Mouse (Mus musculus) kidney, embryonic 15.5 days (tissue): Measurements from ENCODE around the gene Ntn1. TPM values are rescaled to one million over a fixed set of nuclear protein-coding genes. Genes with fewer than 3 reads are reported as not detected.
A peak's percentile ranks its signal among the peaks of the same experiment; 100 is the strongest.

Experiments
- ATAC-seq: fragments of 200-750 bp; cut with Nextera tagmentation; replicated peaks from 2 replicates; pipeline ENCODE4 v1.8.0; 2017; ENCODE audit warnings: moderate TSS enrichment; ENCODE audit not compliant: low FRiP score
- H3K27ac ChIP-seq: fragments of 300-500 bp; sonication (generic); 2 replicates; pipeline ENCODE4 v1.5.1; 2015; ENCODE audit warnings: mild to moderate bottlenecking, inconsistent platforms
- H3K27me3 ChIP-seq: fragments of 300-500 bp; sonication (generic); 2 replicates; pipeline ENCODE4 v1.6.1; 2015; ENCODE audit warnings: inconsistent platforms
- H3K36me3 ChIP-seq: fragments of 300-500 bp; sonication (generic); 2 replicates; pipeline ENCODE4 v1.6.1; 2015; ENCODE audit warnings: inconsistent platforms
- H3K4me1 ChIP-seq: fragments of 300-500 bp; sonication (generic); 2 replicates; pipeline ENCODE4 v1.6.1; 2015; ENCODE audit warnings: inconsistent platforms
- H3K4me2 ChIP-seq: fragments of 300-500 bp; sonication (generic); 2 replicates; pipeline ENCODE4 v1.6.1; 2015; ENCODE audit warnings: moderate library complexity, mild to moderate bottlenecking, inconsistent platforms
- H3K4me3 ChIP-seq: fragments of 300-500 bp; sonication (generic); replicated peaks from 2 replicates; pipeline ENCODE4 v1.5.1; 2015; ENCODE audit warnings: mild to moderate bottlenecking, inconsistent platforms
- H3K9ac ChIP-seq: fragments of 300-500 bp; sonication (generic); 2 replicates; pipeline ENCODE4 v1.6.1; 2015; ENCODE audit warnings: mild to moderate bottlenecking, inconsistent platforms
- H3K9me3 ChIP-seq: fragments of 300-500 bp; sonication (generic); replicated peaks from 2 replicates; pipeline ENCODE4 v1.6.1; 2016; ENCODE audit warnings: inconsistent platforms
- WGBS: fragments of 180-500 bp; shearing (Covaris S2); methylation state at CpG from one replicate; pipeline ENCODE4 v1.1.7; 2015; ENCODE audit warnings: mixed read lengths; 5-methylcytosine and 5-hydroxymethylcytosine counted together
- polyA plus RNA-seq: library from polyadenylated mRNA; unstranded; fragments of >200 nt; fragmentation: Nextera tagmentation; extraction: Ambion mirVana; gene quantifications from 2 replicates; pipeline ENCODE4 v1.2.1, GENCODE M21; 2015

Gene Ntn1
- polyA plus RNA-seq, 1 experiment from 2014 or later = 16.5 TPM

DNA sequence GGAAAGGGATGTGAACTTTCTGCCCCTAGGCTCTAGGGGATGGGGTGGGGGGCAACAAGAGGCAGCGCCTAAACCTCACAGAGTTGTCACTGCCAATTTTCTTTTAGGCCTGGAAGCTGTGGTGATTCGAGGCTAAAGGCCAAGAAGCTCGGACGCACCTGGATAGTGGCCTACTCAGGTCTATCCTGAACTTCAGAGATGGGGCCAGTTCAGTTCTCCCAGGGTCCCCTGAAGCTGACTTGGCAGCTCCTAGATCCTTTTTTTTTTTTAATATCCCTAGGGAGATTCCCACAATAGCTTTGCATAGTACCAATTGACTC, 13.2 kb downstream of the Ntn1 start:
- H3K27ac ChIP-seq = peak overlapping the region; percentile 49
- WGBS = 40% methylated on average over 4 of the region's 4 CpGs
- H3K9me3 ChIP-seq = no peaks in the 10 kb centered on the region
- H3K27me3 ChIP-seq = peaks cover 92% of the 10 kb centered on the region
- H3K4me1 ChIP-seq = peaks cover 46% of the 10 kb centered on the region
- H3K9ac ChIP-seq = peak overlapping the region; percentile 57
- peak overlapping the region; percentile 64 for H3K4me3 ChIP-seq
- peak overlapping the region; percentile 94 for H3K4me2 ChIP-seq
- no peaks in the 10 kb centered on the region for H3K36me3 ChIP-seq
- no peak; the same call in 1 of the 2 replicates for ATAC-seq

GRCm38 (mm10) chr11:68386589-68387440, 13.8 kb downstream of the Ntn1 start:
- ATAC-seq = peak; percentile 44
- Histone ChIP-seq H3K27me3 (peaks cover 92% of the 10 kb centered on the region), H3K4me1 (peaks cover 46% of the 10 kb centered on the region), H3K4me2 (peak overlapping the region; percentile 94), H3K9ac (peak overlapping the region; percentile 57), H3K36me3 (no peaks in the 10 kb centered on the region), H3K4me3 (peak overlapping the region; percentile 64), H3K27ac (peak overlapping the region; percentile 49), H3K9me3 (no peaks in the 10 kb centered on the region)
- 2% methylated on average over 83 of the region's 90 CpGs for WGBS

DNA sequence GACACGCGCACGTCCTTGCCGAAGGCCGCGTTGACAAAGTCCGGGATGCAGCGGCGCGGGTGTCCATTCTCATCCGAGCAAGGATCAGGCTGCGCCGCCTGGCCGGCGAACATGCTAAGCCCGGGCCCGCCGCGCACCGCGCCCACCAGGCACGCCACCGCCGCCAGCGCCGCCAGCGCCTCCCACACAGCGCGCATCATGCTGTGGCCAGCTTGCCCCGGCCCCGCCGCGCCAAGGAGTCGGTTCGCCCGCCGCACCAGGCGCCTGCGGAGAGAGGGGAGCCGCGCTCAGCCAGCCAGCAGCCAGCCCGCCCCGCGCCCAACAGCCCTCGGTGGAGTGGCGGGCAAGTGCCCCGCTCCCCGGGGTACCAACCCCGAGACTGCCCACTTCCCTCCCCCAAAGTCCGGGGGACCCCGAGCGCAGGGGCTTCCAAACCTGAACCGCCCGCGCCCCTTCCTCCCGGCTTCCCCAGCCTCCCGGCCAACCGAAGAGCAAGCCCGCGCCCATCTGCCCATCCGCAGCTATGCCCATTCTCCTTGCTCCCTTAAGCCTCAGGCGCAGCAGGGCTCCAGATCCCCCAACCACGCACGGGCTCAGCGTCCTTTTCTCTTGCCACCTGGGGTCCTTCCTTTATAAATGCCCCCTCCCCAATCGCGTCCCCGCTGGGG, 14.6 kb downstream of the Ntn1 start:
- under 1% methylated on average over 68 of the region's 68 CpGs for WGBS
- ATAC-seq = peak; percentile 19

DNA sequence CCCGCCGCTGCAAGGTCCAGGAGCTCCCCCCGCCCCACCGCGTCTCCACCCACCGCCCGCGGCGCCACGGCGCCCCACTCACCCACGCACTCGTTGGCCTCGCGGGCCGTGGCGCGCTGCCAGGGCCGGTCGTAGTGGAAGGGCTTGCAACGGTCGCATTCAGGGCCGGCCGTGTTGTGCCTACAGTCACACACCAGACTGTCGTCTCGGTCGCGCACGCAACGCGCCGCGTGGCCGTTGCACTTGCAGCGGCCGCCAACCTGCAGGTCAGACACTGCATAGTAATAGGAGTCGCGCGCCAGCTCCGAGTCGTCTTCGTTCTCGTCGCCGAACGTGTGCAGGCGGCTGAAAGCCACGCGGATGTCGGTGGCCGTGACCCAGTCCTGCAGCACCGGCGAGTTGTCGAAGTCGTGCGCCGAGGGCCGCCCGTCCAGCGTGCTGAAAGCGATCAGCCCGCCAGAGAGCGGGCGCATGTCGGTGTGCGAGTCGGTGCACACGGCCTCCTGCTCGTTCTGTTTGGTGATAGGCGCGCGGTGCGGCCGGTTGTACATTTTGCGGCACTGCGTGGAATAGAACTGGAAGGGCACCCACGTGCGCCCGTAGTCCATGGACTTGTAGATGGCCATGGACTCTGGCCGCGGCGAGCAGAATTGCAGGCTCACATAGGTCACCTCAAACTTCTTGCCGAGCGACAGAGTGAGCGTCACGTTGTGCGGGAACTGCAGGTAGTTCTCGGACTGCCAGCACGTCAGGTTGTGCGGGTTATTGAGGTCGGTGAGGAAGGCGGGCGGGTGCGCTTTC, 15.4 kb downstream of the Ntn1 start:
- under 1% methylated on average over 94 of the region's 94 CpGs for WGBS
- Histone ChIP-seq H3K4me2 (peak overlapping the region; percentile 94), H3K4me3 (peak overlapping the region; percentile 64), H3K27ac (no peak overlapping the region), H3K27me3 (peaks cover 90% of the 10 kb centered on the region), H3K36me3 (no peaks in the 10 kb centered on the region), H3K4me1 (peaks cover 36% of the 10 kb centered on the region), H3K9me3 (no peaks in the 10 kb centered on the region), H3K9ac (peak overlapping the region; percentile 57)
- no peak for ATAC-seq

More for the DNA sequence above, 14.6 kb downstream of the Ntn1 start:
- H3K9ac ChIP-seq = peak overlapping the region; percentile 57
- H3K27me3 ChIP-seq = peaks cover 92% of the 10 kb centered on the region
- H3K36me3 ChIP-seq = no peaks in the 10 kb centered on the region
- peaks cover 44% of the 10 kb centered on the region for H3K4me1 ChIP-seq
- H3K4me2 ChIP-seq = peak overlapping the region; percentile 94
- H3K9me3 ChIP-seq = no peaks in the 10 kb centered on the region
- H3K4me3 ChIP-seq = peak overlapping the region; percentile 64
- peak overlapping the region; percentile 49 for H3K27ac ChIP-seq

DNA sequence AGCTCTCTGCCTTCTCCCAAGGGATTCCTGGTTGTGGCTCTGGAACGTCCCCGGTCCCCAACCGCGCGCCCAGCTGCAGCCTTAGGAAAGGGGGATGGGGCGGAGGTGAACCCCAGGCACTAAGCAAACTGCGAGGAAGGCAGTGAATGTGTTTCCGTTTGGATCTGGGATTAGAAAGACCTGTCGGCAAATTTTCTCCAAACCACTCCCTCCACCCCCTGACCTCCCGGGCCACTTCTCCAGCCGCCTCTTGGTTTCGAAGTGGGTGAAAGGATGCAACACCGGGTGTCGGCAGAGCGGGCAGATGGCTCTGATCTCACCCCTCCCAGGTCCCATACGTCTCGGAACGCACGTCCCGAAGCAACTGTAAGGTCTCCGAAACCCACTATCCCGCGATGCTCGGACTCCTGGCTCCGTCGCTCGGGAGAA, 16.0 kb downstream of the Ntn1 start:
- H3K4me1 ChIP-seq = peaks cover 37% of the 10 kb centered on the region
- no peak for ATAC-seq

DNA sequence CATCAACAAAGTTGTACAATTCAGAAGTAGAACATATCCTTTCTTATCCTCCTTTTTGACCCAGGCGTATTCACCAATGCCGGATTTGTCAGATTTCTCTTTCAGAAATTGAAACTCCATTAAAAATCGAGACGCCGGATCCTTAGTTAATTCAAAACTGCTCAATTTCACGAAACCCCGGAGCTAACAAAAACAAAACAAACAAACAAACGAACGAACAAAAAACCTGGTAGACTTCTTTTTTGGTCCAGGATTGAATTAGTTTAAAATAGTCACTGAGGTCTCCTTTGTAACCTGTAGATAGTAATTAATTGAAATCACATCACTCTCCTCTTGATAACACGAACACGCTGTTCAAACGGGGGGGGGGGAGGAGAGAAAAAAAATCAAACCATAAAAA, 16.5 kb downstream of the Ntn1 start:
- 12% methylated on average over 12 of the region's 12 CpGs for WGBS
- Histone ChIP-seq H3K9me3 (no peaks in the 10 kb centered on the region), H3K27ac (no peak overlapping the region), H3K4me1 (peaks cover 41% of the 10 kb centered on the region), H3K27me3 (peaks cover 83% of the 10 kb centered on the region), H3K4me2 (peak overlapping the region; percentile 94), H3K36me3 (no peaks in the 10 kb centered on the region), H3K9ac (peak overlapping the region; percentile 29; the same call in 1 of the 2 replicates), H3K4me3 (peak overlapping the region; percentile 64)
- no peak for ATAC-seq

More for the DNA sequence above, 16.0 kb downstream of the Ntn1 start:
- Histone ChIP-seq H3K27ac (no peak overlapping the region), H3K36me3 (no peaks in the 10 kb centered on the region), H3K27me3 (peaks cover 88% of the 10 kb centered on the region), H3K9me3 (no peaks in the 10 kb centered on the region), H3K9ac (peak overlapping the region; percentile 29), H3K4me2 (peak overlapping the region; percentile 94), H3K4me3 (peak overlapping the region; percentile 64)
- under 1% methylated on average over 27 of the region's 27 CpGs for WGBS

DNA sequence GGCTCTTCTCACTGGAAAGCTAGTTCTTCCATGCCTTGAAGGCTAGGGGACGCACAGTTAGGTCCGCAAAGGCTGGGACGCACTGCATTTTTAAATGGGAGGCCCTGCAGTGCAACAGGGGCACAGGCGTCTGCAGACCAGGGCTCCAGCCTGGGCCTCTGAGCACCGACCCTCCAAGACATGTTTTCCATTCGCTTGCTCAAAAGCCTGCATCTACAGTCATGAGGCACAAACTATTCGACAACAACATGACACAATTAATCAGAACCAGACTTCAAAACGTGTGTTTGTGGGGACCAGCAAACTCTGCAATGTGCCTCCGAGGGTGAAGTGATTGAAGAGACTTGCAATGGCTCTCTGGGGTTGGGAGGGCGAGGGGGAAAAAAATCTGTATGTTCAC, 17.1 kb downstream of the Ntn1 start:
- Histone ChIP-seq H3K4me3 (peak overlapping the region; percentile 64), H3K9ac (no peak overlapping the region; the same call in 1 of the 2 replicates), H3K27me3 (peaks cover 78% of the 10 kb centered on the region), H3K4me1 (peaks cover 48% of the 10 kb centered on the region), H3K4me2 (peak overlapping the region; percentile 94), H3K9me3 (no peaks in the 10 kb centered on the region), H3K36me3 (no peaks in the 10 kb centered on the region), H3K27ac (no peak overlapping the region)
- ATAC-seq = no peak
- WGBS = 20% methylated on average over 10 of the region's 10 CpGs

DNA sequence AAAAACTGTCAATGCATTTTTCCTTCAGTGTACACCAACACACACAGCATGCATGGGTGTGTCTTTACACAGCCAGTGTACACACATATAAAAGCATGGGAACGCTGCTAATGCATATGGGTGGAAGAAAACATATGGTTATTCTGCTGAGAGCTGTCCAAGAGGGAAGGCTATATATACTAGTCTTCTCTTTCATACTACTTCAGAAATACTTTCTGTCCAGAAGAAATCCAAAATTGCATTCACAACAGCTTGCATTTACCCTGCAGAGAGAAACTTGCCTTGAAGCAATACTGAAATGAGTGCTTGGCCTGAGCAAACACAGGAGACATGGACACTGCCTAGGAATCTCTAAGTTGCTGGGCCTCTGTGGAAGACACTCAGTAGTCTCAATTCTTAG, 18.8 kb downstream of the Ntn1 start:
- no peak overlapping the region for H3K4me3 ChIP-seq
- H3K9me3 ChIP-seq = no peaks in the 10 kb centered on the region
- H3K36me3 ChIP-seq = no peaks in the 10 kb centered on the region
- H3K9ac ChIP-seq = no peak overlapping the region
- 0 out of 2 replicates have a peak overlapping the region, but pooled peaks have one; percentile 1 for H3K4me2 ChIP-seq
- H3K27ac ChIP-seq = no peak overlapping the region
- peaks cover 63% of the 10 kb centered on the region for H3K27me3 ChIP-seq
- no peak for ATAC-seq
- H3K4me1 ChIP-seq = peaks cover 38% of the 10 kb centered on the region
- WGBS = 78% methylated on average over 1 of the region's 1 CpGs

GRCm38 (mm10) chr11:68381318-68381717, 19.3 kb downstream of the Ntn1 start:
- Histone ChIP-seq H3K4me1 (peaks cover 37% of the 10 kb centered on the region), H3K9me3 (no peaks in the 10 kb centered on the region), H3K27me3 (peaks cover 60% of the 10 kb centered on the region), H3K4me2 (0 out of 2 replicates have a peak overlapping the region, but pooled peaks have one; percentile 1), H3K27ac (no peak overlapping the region), H3K9ac (no peak overlapping the region), H3K4me3 (no peak overlapping the region), H3K36me3 (no peaks in the 10 kb centered on the region)
- no peak for ATAC-seq
- 68% methylated on average over 9 of the region's 9 CpGs for WGBS

DNA sequence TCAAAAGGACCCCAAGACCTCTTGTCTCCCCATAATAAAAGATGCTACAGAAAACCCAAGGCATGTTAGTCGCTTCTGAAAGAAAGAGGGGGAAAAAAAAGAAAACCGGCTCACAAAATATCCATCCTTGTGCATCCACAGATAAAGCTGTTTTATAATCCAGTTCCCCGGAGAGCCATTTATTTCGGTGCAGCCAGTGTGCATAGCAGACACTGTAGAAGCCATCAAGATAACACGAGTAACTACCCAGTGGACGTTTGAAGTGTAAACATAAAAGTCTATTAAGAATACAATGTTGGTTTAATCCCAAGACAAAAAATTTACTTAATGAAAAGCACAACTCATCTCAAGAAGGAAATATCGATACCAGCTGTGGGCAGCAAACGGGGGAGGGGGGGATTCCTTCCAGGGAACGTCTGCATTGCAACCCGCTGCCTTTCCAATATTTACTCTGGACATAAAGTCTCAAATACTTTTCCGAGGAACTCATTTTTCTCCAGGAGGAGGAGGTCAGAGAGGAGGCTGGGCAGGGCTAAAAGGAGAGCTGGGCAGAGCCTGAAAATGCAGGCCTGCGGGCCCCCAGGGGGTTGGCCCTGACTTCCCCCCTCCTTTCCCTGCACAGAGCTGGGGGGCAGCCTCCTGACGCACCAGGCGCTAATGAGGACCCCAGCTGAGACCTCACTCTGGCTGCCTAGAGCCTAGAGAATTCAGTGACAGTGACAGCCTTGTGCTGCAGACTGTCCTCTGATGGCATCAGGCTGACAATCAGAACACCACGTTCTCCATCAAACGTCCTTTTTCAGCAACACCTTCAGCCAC, 21.5 kb downstream of the Ntn1 start:
- Histone ChIP-seq H3K4me3 (no peak overlapping the region), H3K9me3 (no peaks in the 10 kb centered on the region), H3K36me3 (no peaks in the 10 kb centered on the region), H3K27ac (no peak overlapping the region), H3K27me3 (peaks cover 39% of the 10 kb centered on the region), H3K4me2 (peak overlapping the region; percentile 24; the same call in 1 of the 2 replicates), H3K4me1 (peaks cover 19% of the 10 kb centered on the region), H3K9ac (no peak overlapping the region)
- 20% methylated on average over 16 of the region's 16 CpGs for WGBS
- ATAC-seq = no peak

DNA sequence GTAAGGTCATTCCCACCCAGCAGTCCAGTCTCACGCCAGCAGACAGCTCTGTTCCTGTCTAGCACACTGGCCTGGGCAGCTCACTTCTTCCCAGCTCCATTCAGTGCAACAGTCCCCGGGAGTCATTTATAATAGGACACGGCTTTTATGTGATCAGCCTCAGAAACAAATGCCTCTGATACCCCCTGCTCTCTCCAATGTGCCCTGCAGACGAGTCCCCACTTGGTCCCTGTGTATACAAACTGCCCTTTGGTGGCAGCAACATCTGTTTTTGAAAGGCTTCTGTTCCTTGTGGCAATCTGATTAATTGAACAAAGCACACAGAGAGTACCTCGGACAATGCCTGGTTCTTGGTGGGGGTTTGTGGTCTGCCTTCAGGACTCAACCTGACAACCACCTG, 22.2 kb downstream of the Ntn1 start:
- no peak overlapping the region for H3K9ac ChIP-seq
- H3K9me3 ChIP-seq = no peaks in the 10 kb centered on the region
- H3K4me1 ChIP-seq = peaks cover 27% of the 10 kb centered on the region
- no peak overlapping the region for H3K4me3 ChIP-seq
- H3K27ac ChIP-seq = no peak overlapping the region
- 33% methylated on average over 5 of the region's 5 CpGs for WGBS
- ATAC-seq = no peak
- H3K4me2 ChIP-seq = no peak overlapping the region
- no peaks in the 10 kb centered on the region for H3K36me3 ChIP-seq
- H3K27me3 ChIP-seq = peaks cover 33% of the 10 kb centered on the region
